Mouse (Mus musculus) layer of hippocampus, postnatal 10 days (tissue): ENCODE measurements around the gene Tmem189. TPM values are rescaled to one million over a fixed set of nuclear protein-coding genes. Genes with fewer than 3 reads are reported as not detected.
"Not testable (repeated sequence)": the region's sequence is repeated elsewhere in the genome, so short reads cannot be mapped to it uniquely, and the experiment has no call there.

ENCODE experiments used
- DNase-seq, 2 experiments: peaks; one replicate each; pipeline ENCODE4 v3.0.0; 2021; ENCODE audit warnings: low spot score in 2 of 2
- total RNA-seq, 2 experiments: library from RNA; stranded (reverse); gene quantifications; 2 replicates each; pipeline ENCODE4 v1.2.3; 2021

Gene Tmem189
- total RNA-seq, 2 experiments from 2014 or later = 55.6 to 55.9 TPM

- no peak for DNase-seq
Observed at GRCm38 (mm10) chr2:167625670-167626069, 64.0 kb downstream of the Tmem189 start.

- no peak for DNase-seq
Observed at GRCm38 (mm10) chr2:167624368-167625075, 65.1 kb downstream of the Tmem189 start.

DNA sequence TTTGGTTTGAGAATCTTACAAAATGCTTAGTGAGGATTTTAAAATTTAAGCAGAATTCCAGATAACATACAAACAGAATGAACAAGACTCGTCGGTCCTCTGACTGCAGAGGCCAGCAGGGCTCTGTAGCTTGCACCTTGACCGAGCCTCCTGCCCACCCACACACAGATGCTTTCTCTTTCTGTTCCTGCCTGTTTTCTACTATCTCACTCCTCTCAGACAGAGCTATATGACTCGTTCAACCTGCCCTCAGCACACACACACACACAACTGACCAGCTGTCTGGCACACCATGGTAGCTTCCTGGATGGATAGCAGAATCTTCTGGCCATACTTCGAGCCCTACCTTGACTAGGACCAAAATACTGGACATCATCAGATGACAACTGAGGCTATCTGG lies 66.7 kb downstream of the Tmem189 start:
- DNase-seq = no peak

- DNase-seq = no peak
Observed at GRCm38 (mm10) chr2:167622352-167622751, 67.3 kb downstream of the Tmem189 start.

DNA sequence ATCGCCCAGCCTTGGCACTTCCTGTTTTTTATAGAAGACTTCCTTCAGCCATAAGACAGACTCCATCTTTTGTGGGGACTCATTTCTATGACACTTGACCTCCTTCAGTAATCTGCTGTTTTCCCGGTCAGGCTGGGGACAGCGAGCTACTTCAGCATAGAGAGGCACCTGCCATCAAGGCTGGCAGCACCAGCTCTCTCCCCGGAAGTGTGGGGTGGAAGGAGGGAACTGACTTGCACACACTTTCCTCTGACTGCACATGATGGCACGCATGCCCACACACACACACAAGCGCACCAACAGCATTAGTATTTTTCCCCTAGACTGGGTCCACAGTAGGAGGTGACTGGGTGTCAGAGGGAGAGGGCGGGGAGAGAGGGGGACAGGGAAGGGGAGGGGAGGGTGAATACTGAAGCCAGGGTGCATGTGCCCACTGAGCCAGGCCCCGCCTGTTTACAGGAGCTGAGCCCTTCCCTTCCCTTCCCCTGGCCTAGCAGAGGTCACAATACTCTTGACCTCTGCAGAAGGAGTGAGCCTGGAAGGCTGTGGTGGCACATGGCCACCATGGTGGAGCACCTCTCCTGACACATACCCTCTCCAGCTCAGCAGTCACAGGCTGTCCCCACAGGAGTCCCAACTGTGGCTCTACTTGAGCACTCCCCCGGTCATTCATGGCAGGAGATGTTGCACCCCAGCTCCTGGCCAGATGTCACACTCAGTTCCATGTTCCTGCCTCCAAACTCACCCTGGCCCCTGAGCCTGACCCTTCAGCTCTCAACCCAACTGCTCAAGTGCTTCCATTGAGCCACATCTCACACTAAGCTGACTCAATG lies 68.2 kb downstream of the Tmem189 start:
- no peak for DNase-seq

DNA sequence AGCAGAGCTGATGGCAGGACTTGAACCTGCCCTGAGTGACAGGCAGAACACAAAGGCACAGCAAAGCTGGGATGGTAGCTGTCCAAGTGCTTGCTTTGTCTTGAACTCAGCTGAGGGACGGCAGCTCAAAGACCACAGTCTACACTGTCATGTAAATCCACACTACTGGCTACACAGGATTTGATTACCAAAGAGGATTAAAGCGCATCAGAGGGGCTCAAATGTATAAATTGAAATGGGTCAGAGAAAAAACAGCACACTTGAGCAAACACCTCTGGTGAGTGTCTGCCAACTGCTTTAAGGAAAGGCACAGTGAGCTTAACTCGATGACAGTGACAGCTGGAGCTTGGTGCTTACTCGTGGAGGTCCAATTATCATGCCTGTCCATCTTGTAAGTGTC lies 72.2 kb downstream of the Tmem189 start:
- DNase-seq = no peak

DNA sequence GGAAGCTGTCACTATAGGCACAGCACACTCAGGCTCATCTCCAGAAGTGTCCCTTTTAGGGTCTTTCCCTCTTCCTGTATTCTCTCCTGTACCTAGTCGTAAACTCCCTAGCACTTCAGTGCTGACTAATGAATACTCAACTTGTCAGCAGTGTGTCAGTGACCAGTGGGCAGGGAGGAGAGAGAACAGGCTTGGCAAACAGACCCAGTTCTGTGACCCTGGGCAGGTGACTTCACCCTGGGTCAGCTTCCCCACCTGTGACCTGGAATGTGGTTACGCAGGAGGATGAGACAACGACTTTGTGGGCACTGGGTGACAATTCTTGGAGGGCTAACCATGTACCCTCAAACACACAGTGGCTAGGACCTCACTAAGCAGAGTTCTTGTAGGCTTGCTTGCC lies 72.6 kb downstream of the Tmem189 start:
- DNase-seq = no peak

GRCm38 (mm10) chr2:167613335-167613734 lies 76.3 kb downstream of the Tmem189 start:
- DNase-seq = not testable (repeated sequence)

- no peak for DNase-seq
Observed at GRCm38 (mm10) chr2:167612122-167612521, 77.5 kb downstream of the Tmem189 start.

DNA sequence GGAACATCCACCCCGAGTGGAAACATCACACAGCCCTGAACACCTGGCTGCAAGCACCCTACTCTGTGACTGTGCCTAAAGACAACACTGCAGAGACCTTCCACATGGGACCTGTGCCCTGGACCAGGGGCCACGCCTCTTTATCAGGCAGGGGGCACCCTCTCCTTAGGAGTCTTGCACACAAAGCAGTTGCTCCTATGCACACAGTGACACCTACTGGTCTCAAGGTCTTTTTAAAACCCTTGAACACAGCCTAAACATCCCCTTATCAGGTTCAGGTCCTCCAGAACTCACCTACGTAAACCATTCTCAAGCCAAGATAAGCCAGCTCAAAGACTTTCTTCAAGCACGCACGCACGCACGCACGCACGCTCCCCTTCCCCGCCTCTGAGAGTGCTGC lies 78.3 kb downstream of the Tmem189 start:
- no peak for DNase-seq

- DNase-seq = no peak
Observed at GRCm38 (mm10) chr2:167606745-167607123, 82.9 kb downstream of the Tmem189 start.

DNA sequence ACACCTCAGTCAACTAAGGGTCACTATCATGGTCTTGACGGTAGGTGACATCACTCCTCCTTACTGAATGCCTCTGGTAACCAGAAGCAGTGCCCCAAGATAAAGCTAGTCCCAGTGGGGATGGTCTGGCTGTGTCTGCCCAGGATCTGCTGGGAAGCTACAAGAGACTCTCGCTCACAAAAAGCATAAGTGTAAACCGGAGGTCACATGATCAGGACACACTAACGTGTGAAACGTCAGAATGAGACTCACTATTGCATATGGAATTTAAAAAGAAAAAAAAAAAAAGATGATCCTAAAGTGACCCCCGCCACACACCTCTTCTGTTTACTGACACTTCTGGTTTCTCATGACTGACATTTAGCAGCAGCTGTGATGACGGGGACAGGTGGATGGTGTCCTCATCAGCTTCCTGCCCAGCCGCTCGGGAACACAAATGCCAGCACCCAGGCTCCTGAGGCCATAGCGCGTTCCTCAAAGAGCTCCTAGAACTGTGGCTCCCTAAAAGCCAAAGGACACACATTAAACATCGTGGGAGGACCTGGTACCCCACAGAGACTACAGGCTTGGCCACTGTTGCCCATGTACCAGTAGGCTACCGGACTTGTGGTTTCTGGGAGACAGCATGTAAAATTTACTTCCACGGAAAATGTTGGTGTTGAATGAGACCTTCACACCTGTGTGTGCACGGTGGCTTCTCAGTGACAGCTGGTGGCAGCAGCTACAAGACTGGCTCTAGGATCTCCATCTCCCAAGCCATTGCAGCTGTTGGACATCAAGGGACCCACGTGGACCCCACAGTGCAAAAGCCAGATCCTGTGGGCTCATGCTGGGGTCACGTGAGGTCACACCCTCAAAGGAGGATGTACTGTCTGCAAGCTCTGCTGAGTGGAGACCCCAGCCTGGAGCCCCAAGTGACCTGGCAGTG lies 83.5 kb downstream of the Tmem189 start:
- DNase-seq = no peak

DNA sequence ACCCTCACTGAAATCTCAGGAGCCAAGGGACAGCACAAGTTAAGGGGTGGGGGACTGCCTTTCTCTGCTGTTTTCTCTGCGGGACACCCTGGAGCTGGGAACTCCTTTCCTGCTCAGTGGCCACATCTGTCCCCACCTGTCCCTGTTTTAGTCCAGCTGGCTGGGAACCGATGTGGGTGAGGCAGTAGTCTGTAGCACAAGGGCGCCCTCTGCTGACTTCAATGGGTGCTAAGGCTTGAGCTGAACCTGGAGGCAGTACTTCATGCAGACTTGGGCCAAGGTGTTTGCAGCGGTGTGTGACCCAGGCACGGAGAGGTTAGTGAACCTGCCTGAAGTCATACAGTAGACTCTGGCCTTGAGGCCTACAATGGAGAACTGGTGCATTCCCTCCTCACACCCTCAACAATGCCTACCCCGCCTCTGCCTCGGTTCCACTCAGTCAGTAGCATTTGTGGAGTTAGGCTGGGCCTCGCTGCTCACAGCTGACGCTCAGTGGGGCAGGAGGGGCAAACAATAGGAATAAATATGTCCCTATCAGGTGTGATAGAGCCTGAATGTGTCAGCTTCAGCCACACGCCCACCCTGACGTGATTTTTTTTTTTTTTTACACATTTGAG lies 84.3 kb downstream of the Tmem189 start:
- peak; percentile 89 to 90 for DNase-seq

- DNase-seq = no peak
Observed at GRCm38 (mm10) chr2:167602978-167603377, 86.6 kb downstream of the Tmem189 start.

GRCm38 (mm10) chr2:167602364-167602763 lies 87.3 kb downstream of the Tmem189 start:
- DNase-seq = no peak

GRCm38 (mm10) chr2:167600481-167600995 lies 89.1 kb downstream of the Tmem189 start:
- no peak for DNase-seq

- no peak for DNase-seq
Observed at GRCm38 (mm10) chr2:167599917-167600316, 89.7 kb downstream of the Tmem189 start.

DNA sequence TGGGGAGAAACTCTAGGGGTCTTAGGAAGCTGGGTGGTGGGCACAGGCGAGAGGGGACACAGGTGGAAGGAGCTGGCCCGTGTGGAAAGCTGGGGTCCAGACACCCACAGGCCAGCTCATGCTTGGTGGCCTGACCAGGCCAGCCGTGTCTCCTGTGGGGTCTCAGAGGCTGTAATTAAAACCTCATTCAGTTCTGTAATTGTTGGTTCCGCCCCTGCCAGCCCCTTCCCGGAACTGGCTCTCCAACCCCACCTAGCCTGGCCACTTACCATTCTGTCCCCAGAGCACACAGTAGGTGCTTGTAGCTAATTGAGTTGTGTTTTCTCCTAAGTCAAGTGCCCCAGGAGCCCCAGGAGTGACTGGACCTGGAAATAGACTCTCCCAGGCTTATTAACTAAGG lies 90.4 kb downstream of the Tmem189 start:
- no peak for DNase-seq

GRCm38 (mm10) chr2:167597492-167598186 lies 92.0 kb downstream of the Tmem189 start:
- peak; percentile 44 to 58 for DNase-seq
